Mouse (Mus musculus) lung, postnatal 10 days (tissue): ENCODE data around the gene Smndc1.
A peak's percentile ranks its signal among the peaks of the same experiment; 100 is the strongest.
"Not testable (repeated sequence)": the region's sequence is repeated elsewhere in the genome, so short reads cannot be mapped to it uniquely, and the experiment has no call there.

Experiments used
- DNase-seq: peaks from one replicate; pipeline ENCODE4 v3.0.0; 2021

Smndc1 gene

DNA sequence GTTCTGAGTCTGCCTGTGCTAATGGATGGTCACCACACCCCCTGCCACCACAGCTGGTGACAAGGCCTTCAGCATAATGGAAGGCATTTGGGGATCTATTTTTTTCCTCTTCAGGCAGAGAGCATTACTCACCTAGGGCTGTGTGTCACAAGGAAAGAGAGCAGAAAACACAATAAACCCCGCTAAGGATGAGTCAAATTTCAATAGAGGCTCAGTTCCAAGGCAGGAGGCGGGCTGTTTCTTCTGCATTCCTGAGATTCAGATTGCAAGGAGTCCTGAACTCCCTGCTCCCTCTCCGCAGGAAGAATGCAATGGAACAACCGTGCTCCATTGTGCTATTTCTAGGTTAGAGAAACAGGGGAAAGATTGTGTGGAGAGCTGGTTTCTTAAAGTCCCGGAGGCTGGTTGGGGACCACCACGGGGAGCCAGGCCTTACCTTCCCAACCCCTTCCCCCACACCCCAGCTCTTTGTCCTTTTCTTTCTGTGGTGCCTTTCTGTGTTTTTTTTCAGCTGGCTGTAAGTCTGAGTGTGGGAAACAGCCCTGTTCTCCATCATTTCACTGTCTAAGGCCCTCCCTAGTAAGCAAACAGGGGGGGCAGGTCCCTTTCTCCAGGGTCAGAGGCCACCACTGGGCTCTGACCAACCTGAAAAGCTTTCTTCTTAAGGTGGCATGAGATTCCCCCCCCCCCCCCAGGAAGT lies 21.9 kb upstream of the Smndc1 start:
- DNase-seq, result no peak

DNA sequence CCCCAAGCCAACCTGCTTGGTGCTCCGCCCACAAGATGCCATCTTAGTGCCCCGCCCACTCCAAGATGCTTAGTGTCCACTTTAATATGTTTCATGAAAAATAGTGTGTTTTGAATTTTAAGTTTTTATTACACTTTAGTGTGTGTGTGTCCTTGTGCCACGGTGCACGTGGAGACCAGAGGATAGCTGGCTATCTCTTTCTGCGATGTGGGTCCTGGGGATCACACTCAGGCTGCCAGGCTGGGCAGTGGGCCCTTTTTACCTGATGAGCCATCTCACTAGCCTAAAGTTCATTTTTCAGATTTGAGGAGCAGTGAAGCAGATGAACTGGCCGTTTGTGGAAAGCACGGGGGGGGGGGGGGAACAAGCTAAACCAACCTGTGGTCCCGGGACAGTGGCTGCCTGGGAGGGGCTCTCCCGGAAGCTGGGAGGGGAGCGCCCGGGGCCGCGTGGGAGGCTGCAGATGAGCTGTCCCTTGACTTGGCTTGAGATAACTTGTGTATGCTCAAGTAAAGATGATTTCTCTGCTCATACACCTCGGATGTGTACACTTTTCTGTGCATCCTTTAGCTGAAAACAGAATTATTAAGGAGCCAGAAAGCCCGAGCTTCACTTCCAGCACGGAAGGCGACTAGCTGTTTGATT lies 19.4 kb upstream of the Smndc1 start:
- no peak for DNase-seq

DNA sequence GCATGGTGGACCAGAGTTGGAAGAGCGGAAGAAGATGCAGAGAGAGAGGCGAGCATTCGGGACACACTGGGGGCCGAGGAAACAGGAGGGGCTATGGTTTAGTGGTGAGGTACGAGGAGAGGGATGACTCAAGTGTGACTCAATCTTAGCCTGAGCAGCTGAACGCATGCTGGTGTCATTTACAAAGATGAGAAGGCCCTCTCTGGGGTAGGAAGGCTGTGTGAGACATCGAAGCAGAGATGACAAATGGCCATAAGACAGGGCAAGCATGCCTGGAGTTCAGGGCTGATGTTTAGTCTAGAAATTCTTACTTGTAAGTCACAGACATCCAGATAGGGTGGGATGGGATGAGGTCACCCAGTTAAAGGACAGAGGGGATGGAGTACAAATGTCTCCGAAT lies 18.0 kb upstream of the Smndc1 start:
- no peak for DNase-seq

DNA sequence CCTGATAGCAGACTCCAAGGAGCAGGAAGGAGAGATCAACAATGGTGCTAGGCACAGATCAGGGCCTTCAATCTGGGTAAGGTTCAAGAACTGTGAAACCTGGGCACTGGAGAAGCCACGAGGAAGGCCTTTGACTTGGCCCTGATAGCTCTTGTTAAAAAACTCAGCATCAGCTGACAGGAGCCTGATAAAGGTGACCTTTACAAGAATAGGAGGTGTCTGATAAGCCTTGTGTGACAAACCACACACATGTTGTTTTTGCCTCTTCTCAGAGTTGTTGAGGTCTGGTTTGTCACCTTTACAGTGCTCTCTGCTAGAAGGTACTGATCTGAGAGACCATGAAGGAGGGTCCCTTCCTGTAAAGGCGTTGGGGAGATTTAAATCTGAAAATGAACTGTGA lies 17.0 kb upstream of the Smndc1 start:
- no peak for DNase-seq

DNA sequence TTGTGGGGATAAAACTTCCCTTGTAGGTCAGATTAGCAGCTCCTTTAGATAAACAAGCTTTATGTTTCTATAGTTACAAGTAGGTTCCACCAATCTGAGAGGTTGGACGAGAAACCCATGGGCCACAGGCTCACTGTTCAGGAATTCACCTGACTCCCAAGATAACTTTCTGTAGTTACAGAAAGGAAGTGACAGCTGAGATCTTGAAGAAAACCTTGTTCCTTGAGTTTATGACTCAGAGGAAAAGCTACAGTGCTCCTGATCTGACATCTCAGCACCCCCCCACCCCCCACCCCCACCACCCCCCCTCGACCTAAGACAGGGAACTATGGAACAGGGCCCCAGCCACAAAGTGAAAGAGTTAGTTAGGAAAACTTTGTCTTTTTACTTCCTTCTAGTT lies 15.4 kb upstream of the Smndc1 start:
- DNase-seq, result no peak

DNA sequence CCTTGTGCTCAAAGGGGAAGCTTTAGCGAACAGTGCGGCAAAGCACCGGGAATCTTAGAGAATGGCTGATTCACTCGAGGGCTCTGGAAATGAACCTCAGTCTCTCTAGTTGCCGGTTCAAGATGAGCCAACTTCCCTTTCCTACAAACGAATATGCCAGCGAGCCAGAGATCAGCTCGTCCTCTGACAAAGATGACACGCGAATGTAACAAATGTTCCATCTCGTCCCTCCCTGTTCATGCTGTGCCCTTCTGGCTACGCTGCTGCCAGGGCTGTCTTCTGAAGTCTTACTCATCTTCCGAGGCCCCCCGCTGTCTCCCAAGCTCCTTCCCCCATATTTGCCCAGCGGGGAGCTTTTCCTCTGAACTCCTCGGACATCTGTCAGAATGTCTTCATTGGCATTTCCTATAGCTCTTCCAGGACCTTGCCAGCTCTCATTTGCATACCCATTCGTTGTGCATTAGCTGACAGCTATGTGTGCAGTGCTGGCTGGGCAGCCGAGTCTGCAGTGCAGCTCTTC lies 14.5 kb upstream of the Smndc1 start:
- no peak for DNase-seq

DNA sequence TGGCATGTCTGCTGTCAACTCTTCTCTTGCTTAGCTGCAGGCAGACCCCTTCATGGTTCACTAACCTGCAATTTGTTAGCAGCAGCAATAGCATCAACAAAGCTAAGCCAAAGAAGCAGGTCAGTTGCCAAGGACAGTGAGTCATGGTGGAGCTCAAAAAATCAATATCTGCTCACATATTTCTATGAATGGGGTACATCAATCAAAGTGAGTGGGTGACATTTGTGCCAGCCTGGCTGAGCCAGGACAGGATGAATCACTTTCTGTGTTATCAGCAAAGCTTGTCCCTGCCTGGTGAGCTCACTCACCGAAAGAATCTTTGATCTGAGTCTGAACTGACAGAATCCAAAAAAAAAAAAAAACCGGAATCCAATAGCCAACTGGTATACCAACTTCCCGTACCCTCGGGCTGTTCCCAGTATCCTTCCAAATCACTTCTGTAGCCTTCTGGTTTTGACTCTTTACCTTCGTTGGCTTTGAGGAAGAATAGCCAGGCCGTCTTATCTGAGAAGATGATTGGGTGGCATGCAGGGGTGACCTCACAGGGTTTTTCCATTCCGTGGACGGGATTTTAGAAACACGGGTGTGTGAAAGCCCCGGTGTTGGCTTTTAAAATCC lies 13.9 kb upstream of the Smndc1 start:
- no peak for DNase-seq

DNA sequence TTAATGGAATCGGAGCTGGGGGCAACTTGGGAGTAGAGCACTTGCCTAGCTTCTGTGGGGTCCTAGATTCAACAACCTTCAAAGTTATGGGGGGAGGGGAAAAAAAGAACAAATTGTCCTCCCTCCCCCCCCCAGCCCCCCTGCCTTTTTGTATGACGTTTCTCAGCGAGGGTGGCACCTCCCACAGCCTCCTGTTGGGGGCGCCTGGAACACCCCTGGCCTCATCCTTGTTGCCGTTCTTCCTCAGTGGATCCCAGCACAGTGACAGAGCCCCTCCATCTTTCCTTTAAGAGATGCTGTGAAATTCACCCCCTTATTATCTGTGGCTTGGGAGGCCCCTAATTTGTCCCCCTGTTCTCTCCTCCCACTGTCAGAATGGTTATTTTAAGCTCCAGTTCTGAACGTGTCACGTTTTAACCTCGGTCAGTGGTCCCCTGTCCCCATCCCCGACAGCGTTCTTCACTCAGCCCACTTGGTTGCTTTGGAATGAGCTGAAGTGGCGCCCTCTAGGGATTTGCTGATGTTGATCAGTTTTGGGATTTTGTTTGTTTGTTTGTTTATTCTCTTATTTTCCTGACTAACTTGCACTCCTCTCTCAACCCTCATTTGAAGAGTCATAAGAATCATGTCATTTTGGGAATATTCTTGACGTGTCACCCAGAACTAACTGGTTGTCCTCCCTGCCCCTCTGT lies 12.5 kb upstream of the Smndc1 start:
- no peak for DNase-seq

DNA sequence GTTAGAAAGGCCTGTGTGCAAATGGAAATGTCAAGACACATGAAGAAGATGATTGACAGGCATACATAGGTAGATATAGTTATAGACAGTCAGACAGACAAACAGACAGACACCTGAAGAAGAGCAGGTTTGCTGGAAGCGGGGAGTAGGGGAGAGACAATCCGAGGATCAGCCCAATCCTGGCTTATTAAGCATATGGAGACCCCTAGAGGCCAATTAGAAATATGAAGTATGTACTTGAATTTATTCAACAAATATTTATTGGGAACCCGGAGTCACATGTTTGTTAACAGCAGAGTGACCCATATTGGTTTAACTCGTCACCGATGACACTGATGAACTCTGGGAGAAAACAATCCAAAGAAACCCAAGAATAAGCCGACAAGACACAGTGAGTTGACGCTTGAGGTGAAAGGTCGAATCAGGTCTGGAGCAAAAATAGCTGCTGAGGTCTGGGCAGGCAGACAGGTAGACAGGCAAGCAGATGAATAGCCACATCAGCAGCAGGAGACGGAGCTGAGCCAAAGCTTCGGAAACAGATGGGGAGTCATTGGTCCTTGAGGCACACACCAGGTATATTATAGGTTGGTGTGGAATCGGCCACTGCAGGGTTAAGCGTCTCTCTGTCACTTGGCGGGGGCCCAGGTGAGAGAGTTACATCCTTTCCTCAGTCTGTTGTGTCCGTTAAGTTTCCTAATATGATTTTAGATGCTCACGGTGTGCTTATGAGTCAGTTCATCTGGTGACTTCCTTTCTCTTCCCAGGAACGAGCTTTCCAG lies 10.1 kb upstream of the Smndc1 start:
- DNase-seq, result no peak

DNA sequence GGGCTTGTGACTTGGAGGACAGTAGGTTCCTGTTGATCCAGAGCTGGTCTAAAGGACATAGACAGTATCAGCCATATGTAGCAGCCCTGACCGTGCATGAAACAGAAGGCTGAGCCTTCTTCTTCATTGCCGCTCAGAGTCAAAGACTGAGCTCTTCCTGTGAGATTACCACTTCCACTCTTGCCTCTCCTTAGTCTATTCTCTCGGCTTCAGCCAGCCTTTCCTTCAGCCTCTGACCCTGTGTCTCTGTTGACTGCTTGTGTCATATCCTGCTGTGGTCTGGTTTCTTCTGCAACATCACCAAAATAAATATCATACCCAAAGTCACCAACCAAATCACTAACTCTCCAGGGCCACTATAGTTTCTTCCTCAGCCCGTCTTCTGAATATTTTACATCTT lies 8.8 kb upstream of the Smndc1 start:
- no peak for DNase-seq

DNA sequence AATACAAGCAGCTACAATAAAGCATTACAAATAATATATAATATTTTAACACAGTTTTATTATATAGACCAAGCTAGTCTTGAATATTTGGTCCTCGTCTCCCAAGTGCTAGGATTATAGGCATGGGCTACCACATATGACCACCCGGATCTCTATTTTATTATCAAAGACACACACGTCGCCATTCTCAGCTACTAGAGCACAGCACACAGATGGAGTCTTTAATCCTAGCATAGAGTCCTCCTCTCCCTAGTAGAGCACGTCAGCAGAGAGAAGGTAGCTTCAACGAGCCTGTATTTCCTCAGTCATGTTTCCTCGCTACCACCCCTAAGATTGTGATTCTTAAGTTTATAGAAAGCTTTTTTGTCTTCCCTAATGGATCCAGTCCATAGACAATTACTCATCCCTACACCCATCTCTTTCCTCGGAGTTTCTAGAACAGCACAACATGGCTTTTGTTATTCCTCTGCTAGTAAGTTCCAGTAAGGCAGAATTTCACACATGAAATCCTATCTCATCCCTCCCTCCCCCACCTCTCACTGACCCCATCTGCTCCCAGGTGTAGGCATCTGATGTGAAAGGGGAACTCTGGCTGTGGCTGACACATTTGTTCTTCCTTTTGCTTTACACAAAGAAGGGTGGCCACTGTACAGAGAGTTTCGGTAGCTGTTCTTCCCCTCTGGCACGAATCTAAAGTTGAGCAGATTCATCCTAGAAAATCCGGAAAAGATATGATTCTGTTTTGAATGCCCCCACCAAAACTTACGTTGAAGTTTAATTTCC lies 7.3 kb upstream of the Smndc1 start:
- DNase-seq, result no peak

DNA sequence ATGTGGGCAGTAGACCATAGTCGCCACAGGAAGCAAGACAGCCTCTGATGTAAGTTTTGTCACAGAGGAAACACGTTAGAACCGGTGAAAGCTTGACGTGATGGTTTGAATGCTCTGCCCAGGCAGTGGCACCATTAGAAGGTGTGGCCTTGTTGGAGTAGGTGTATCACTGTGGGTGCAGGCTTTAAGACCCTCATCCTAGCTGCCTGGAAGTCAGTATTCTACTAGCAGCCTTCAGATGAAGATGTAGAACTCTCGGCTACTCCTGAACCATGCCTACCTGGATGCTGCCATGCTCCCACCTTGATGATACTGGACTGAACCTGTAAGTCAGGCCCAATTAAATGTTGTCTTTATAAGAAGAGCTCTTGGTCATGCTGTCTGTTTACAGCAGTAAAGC lies 5.4 kb upstream of the Smndc1 start:
- not testable (repeated sequence) for DNase-seq

DNA sequence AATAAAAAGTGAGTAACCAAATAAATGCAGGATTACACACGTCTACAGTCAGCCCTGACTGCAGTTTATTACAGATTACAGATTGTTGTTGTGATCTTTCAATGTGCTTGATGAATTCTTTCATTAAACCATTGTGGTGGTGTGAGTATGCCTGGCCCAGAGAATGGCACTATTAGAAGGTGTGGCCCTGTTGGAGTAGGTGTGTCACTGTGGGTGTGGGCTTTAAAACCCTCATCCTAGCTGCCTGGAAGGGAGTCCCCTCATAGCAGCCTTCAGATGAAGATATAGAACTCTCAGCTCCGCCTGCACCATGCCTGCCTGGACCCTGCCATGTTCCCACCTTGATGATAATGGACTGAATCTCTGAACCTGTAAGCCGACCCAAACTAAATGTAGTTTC lies 4.6 kb upstream of the Smndc1 start:
- not testable (repeated sequence) for DNase-seq

DNA sequence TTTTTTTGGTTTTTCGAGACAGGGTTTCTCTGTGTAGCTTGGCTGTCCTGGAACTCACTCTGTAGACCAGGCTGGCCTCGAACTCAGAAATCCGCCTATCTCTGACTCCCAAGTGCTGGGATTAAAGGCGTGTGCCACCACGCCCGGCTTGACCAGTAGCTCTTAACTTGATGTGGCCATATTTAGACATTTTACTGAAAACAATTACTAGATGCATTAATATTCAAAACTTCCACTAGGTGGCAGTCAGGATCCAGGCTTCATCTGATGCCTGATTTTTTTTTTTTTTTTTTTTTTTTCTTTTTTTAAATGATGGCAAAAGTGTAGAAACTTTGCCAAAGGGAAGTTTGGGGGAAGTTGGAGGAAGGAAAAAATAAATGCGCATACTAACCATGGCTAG lies 4.2 kb upstream of the Smndc1 start:
- peak; percentile 77 for DNase-seq

DNA sequence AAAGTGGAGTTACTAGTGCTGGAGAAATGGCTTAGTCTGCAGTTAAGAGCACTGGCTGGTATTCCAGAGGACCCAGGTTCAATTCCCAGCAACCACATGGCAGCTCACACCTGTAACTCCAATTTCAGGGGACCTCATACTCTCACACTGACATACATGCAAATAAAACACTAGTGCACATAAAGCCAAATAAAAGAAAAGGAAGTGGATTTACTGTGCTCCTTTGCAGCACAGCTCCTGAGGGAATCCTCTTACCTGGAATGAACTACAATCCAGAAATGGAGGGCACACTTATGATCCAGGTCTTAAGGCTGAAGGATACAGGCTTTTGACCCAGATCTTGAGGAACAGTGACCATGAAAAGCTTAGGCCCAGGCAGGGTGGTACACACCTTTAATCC lies 3.3 kb upstream of the Smndc1 start:
- DNase-seq, result no peak

DNA sequence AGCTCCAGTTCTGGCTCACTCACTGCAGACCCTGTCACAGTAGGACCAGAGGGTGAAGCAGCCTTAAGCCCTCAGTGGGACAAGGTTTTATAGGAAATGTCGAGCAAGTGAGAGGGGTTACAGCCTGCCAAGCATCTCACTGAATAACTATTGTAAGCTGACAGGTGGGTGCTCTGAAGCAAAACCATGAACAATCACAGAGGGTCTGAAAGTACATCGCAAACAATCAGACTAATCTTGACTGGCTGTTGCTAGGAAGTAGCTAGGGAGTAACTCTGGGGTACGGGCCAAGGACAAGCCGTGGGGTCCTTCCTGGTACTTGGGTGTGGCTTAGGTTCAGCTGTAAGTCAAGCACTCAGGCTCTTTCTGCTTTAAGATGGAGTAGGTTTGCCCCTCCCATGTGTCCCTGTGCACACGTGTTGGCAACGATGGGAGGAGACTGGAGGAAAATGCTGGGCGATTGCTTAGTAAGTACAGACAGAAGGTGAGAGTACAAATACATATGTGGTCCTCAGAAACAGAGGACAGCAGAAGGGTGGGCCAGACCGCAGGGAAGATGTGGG lies 2.5 kb upstream of the Smndc1 start:
- no peak for DNase-seq

DNA sequence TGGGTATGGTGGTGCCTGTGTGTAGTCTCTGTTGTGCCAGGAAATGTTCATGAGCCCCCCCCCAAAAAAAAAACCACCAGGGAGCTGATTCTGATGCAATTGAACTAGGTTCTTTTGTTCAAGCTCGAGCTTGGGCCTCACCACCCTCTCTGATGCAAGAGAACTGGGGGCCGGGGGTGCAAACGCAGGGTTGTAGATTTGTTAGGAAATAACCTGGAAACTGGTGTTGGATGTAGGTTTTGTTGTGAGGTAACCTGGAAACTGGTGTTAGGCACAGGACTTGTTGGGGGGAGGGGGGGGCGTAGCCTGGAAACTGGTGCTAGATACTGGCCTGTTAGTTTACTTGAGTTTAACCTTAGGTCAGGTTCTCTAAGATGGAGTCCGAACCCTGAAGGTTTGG lies 1.4 kb upstream of the Smndc1 start:
- DNase-seq, result no peak

DNA sequence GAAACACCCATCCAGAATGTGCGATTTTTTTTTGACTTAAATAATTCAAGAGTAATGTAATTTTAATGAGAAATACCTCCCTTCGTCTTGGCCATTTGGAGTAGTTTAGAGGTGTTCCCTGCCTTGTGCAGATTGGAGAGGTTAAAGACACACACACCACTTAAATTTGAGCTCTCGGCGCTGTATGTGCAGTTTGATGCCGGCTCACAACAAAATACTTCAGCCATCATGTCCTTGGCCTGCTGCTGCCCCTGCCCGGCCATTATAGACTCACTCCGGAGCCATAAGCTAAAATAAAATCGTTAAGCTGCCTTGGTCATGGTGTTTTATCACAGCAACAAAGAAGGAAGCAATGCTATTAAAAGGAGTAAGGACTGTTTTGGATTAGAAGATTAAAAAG lies 1.0 kb upstream of the Smndc1 start:
- no peak for DNase-seq

DNA sequence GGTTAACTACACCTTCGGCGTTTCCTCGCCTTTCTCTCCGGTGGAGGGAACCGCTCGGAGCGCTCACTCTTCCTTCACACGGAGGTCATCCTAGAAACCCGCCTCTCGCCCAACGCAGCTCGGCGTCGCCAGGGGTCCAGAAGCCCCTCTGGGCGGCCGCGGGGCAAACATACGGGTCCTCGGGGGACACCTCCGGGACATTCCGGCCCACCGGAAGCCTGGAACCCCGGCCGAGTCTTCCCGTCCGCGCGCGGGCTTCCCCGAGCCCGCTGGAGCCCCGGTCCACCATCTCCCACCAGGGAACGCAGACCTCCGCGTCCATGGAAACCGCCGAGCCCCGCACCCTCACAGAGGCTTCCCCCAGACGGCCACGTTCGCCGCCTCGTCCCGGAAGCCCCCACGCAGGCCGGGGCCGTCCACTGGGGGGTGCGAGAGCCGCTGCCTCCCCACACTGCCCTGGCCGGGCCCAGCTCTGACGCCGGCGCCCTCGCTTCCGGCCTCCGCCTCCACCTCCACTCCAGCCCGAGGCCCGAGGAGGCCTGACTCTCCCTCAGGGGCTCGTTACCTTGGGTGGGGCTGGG lies 437 bp downstream of the Smndc1 start:
- DNase-seq, result no peak

DNA sequence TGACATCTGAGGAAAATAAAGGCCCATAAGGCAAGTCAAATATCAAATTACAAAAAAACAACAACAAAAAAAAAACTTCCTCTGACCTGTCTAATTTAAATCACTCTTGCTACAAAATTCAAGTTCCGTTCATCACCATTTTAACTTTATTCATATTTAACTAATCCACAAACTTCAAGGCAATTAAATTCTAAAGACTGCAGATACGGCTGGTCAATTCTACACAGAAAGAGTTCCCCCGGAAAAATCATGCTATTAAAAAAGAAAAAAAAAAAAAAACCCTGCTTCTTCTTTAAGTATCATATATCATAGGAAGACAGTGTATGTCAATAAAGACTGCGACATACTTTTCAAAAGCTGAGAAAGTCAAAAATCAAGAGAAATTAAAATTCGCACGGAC lies 961 bp downstream of the Smndc1 start:
- DNase-seq, result no peak

DNA sequence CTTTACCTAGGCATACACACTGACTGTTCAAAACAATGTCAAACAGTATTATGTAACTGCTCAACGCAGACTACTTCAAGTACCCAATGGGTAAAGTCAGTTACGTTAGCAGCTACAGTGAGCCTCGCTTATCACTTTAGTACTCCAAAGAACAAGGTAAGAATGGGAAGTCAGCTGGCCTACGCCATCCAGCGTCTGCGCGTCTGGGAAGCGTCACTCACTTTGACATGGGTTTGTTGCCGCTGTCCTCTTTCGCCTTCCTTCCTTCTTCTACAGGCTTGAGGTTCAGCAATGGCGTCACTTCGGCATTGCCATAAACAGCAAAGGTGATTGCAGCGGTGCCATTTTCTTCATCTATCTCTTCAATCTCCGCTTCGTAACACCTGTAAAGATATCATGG lies 7.0 kb downstream of the Smndc1 start:
- DNase-seq, result no peak
